Mouse (Mus musculus) embryonic fibroblast, embryonic 13.5 days (primary cell): Measurements from ENCODE around the gene Treml1.

Source experiments
- CTCF ChIP-seq: IDR thresholded peaks from 2 replicates; pipeline ENCODE4 v1.5.1; 2011; ENCODE audit warnings: mild to moderate bottlenecking, control low read depth, low read length, moderate library complexity, borderline replicate concordance; ENCODE audit not compliant: insufficient read depth
- POLR2A ChIP-seq: IDR thresholded peaks from 2 replicates; pipeline ENCODE4 v1.6.1; 2011; ENCODE audit warnings: low read depth, mild to moderate bottlenecking, control low read depth, low read length, moderate library complexity

DNA sequence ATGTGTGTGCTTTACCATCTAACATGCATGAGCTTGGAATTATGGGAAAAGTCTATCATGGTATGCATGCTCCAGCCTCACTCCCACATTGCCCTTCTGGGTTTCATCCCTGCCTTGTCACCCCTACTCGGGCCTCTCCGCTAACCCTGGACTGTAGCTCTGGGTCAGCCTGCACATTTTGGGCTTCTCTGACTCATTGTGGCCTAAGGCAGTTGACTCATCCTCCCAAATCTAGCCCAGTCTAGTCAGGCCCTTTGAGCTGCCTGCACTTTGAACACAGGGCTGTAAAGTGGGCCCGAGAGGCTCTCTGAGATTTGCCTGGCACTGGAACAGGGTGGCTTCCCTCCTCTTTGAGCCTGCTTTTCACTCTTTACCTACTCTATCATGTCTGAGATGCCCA lies 3.9 kb upstream of the Treml1 start:
- no peak for TF ChIP-seq CTCF
- TF ChIP-seq POLR2A = no peak
